Mouse (Mus musculus) urinary bladder, adult 18-20 months (tissue): ENCODE measurements at regions not wholly inside any gene's neighbourhood (a gene's known extent, or its start where the extent isn't known, plus 50 kb on each side); places are given as distances from the start of the nearest gene placed in this dataset.

Experiments
- DNase-seq, 2 experiments: peaks; one replicate each; pipeline ENCODE4 v3.0.0; 2022; ENCODE audit warnings: low spot score in 2 of 2, mixed read lengths in 2 of 2

- no peak for DNase-seq
Observed at GRCm38 (mm10) chr9:101552789-101553188, 301.2 kb upstream of the Ppp2r3a start.

GRCm38 (mm10) chr9:101551256-101551655 is 299.7 kb upstream of the Ppp2r3a start:
- no peak for DNase-seq

GRCm38 (mm10) chr9:101546213-101546832 is 294.7 kb upstream of the Ppp2r3a start:
- DNase-seq, result no peak

GRCm38 (mm10) chr9:101518137-101518536 is 266.5 kb upstream of the Ppp2r3a start:
- DNase-seq, result no peak

- no peak for DNase-seq
Observed at GRCm38 (mm10) chr9:101510807-101511206, 259.2 kb upstream of the Ppp2r3a start.

- no peak for DNase-seq
Observed at GRCm38 (mm10) chr9:101509196-101509595, 257.6 kb upstream of the Ppp2r3a start.

- no peak for DNase-seq
Observed at GRCm38 (mm10) chr9:101507023-101507690, 255.6 kb upstream of the Ppp2r3a start.

- DNase-seq, result no peak
Observed at GRCm38 (mm10) chr9:101501706-101502465, 250.3 kb upstream of the Ppp2r3a start.

GRCm38 (mm10) chr9:101501036-101501435 is 249.4 kb upstream of the Ppp2r3a start:
- DNase-seq, result no peak

- DNase-seq, result no peak
Observed at GRCm38 (mm10) chr9:101498721-101499120, 247.1 kb upstream of the Ppp2r3a start.

- no peak for DNase-seq
Observed at GRCm38 (mm10) chr9:101495768-101496167, 244.2 kb upstream of the Ppp2r3a start.

GRCm38 (mm10) chr9:101489013-101489412 is 237.4 kb upstream of the Ppp2r3a start:
- DNase-seq, result no peak

- DNase-seq, result no peak
Observed at GRCm38 (mm10) chr9:101476223-101476622, 224.6 kb upstream of the Ppp2r3a start.

GRCm38 (mm10) chr9:101473074-101473461 is 221.5 kb upstream of the Ppp2r3a start:
- no peak for DNase-seq

GRCm38 (mm10) chr9:101472101-101473073 is 220.8 kb upstream of the Ppp2r3a start:
- DNase-seq, result peak in 1 of 2 experiments; percentile 15

GRCm38 (mm10) chr9:101471665-101472064 is 220.1 kb upstream of the Ppp2r3a start:
- DNase-seq, result no peak

GRCm38 (mm10) chr9:101469756-101470155 is 218.2 kb upstream of the Ppp2r3a start:
- no peak for DNase-seq

GRCm38 (mm10) chr9:101464727-101465427 is 213.3 kb upstream of the Ppp2r3a start:
- DNase-seq, result no peak

- no peak for DNase-seq
Observed at GRCm38 (mm10) chr9:101458947-101459627, 207.5 kb upstream of the Ppp2r3a start.

- DNase-seq, result no peak
Observed at GRCm38 (mm10) chr9:101458306-101458946, 206.8 kb upstream of the Ppp2r3a start.
